Mouse (Mus musculus) left cerebral cortex, adult 9 months (tissue): ENCODE measurements around the gene Pde6b.

Experiments used
- DNase-seq, 2 experiments: peaks; one replicate each; pipeline ENCODE4 v3.0.0; 2022; ENCODE audit warnings: low spot score in 2 of 2

Pde6b gene

DNA sequence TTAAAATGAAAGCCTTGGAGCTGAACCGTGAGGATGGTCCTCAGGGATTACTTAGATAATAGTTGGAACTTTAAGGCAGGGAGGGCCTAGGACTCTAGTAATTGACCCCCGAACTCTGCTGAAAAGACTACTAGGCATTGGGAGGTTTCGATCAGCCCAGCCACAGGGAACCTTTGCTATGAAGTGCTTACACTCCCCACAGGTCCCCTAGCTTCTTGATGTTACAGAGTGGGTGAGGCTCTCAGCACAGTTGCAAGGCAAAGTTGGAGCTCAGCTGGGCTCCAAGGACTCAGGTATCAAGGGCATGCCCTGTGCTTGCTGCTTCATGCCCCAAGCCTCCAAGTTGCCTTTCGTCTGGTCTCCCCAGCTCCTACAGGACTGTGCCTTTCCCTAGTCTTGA lies 74.3 kb downstream of the Pde6b start:
- no peak for DNase-seq

DNA sequence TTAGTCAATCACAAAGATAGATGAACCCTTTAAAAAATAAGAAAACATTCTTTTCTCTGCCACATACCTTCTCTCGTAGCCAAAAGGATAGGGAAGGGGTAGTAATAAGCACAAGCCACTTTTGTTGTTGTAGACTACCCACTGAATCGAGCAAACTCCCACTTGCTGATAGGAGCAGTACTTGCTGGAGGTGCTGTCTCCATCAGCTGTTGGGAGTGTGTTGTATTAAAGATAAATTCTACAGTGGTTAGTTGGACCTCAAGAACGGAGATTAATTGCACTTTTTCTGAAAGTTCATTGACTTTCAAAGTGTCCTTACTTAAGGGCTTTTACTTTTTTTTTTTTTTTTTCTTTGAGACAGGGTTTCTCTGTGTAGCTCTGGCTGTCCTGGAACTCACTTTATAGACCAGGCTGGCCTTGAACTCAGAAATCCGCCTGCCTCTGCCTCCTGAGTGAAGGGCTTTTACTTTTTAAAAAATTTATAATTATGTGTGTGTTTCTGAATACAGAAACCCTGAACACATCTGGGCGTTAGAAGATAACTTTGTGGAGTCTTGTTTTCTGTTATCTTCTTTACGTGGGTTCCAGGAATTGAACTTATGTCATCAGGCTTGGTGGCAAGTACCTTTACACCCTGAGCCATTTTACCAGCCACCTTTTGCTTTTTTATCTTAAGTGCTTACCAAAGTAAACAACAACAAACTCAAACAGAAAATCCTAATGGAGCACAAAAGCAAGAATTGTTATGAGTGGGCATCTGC lies 77.1 kb downstream of the Pde6b start:
- DNase-seq = no peak

DNA sequence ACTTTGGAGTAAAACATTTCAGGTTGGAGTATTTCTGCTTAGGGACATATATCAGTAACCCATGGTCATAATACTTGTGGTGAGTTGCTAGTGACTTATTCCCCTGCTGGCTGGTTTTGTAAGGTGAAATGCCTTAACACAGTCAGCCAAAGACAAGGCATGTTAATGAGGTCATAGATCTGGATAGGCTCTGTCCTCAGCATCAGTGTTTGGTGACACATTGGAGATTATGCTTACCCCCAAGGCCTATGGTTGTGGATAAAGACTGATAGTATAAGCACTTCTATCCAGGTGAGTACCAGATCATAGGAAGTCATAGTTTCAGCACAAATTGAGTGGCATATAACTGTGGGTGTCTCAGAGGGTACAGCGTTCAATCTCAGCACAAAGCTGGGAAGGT lies 78.5 kb downstream of the Pde6b start:
- DNase-seq = no peak

DNA sequence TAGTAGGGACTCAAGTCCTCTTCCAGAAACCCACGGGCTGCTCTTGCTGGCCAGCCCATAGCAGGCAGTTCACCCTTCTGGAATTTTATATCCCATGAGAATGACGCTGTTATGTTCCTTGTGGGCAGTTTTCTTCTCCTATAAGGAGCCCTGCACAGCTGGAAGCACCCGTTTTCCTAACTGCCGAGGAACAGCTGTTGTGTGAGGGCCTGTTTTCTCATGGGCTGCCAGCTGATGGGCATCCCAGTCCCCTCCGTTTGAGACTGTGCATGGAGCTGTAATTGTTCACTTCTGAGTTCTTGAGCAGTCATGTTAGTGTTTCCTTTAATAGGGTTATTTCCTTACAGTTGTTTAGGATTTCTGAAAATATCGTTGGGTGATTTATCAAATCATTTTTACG lies 81.4 kb downstream of the Pde6b start:
- no peak for DNase-seq

DNA sequence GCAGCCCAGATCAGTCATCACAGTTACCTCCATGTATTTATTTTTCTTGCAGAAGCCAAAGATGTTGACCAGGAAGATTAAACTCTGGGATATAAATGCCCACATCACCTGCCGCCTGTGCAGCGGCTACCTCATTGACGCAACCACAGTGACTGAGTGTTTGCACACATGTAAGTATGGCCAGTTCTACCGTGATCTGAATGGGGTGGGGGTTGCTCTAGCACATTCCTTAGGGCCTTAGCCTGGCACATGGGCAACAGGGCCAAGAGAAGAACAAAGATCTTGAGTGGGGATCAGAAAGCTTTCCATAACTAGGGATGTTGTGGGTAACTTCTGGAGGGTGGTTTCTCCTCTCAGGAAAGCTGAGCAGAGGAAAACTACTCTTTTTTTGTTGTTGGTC lies 85.5 kb downstream of the Pde6b start:
- DNase-seq = no peak

DNA sequence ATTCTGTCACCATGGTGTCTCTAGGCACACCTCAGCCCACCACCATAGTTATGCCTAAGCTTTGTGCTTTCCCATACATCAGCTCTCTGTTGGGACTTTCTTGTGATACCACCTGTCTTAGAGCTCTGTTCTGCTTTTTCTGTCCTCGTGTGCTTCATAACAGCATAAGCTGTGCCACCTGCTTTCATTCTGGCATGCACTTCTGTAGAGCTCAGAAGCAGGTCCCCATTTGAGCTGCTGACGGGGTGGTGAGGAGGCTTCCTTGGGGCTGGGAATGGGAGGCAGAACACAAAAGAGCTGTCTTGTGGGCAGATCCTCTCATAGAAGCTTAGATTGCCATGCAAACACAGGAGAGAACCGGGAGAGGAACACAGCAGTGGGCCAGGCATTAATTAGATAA lies 87.8 kb downstream of the Pde6b start:
- no peak for DNase-seq
